Mouse (Mus musculus): ENCODE measurements at regions not wholly inside any gene's neighbourhood (a gene's known extent, or its start where the extent isn't known, plus 50 kb on each side); places are given as distances from the start of the nearest gene placed in this dataset.

DNA sequence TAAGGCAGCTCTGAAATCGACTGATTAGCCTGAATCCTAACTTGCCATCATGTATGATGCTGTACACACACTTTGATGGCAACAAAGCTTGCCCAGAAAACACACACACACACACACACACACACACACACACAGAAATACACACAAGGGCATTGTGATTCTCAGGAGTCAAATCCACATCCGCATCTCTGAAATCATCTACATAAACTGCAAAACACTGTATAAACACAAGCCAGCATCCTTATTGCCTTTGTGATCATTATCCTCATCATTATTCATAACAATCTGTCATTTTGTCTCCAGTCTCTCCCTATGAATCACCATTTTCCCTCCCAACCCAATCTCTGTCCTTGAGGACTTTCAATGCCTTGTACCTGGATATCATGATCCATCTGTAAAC, 171.3 kb upstream of the Msl3l2 start:
- TF ChIP-seq POU5F1 (IDR thresholded peaks at IDR 0.05; ENCODE audit: borderline replicate concordance, low read length) = no peak
- TF ChIP-seq CTCF (conservative IDR thresholded peaks at IDR 0.05; ENCODE audit: low read length) = no peak

All from E14TG2a.4 (cell line).